Mouse (Mus musculus) liver, embryonic 14.5 days (tissue): ENCODE measurements around the gene Prdx6b.

Experiments
- CTCF ChIP-seq: IDR thresholded peaks from 2 replicates; pipeline ENCODE4 v1.5.1; 2016; ENCODE audit warnings: antibody characterized with exemption, low read depth, control low read depth
- EP300 ChIP-seq: IDR thresholded peaks from 2 replicates; pipeline ENCODE4 v1.6.1; 2016; ENCODE audit warnings: antibody characterized with exemption, low read depth

GRCm38 (mm10) chr2:80322878-80323277 is 30.6 kb downstream of the Prdx6b start:
- TF ChIP-seq CTCF (no peak), EP300 (no peak)
